Comparison of ENCODE assay signal across 16 mouse cellular contexts in the genomic region with DNA sequence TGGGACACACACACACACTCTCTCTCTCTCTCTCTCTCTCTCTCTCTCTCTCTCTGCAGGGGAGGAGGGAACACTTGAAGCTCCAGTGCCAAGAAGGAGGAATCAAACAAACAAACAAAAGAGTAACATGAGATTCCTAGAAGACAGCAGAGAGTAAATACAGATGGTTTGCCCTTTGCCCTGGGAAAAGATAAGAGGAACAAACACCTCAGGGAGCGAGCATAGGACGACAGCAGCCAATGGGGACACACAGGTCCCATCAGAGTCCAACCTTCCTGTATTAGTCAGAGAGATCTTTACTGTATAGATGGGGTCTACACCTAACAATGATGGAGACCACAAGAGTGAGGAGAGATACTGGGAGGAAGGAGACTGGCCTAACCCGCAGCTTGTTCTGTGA. TPM values are rescaled to one million over a fixed set of nuclear protein-coding genes. Genes with fewer than 3 reads are reported as not detected.
DNase-seq lines count a peak whose midpoint lies in the region; ATAC-seq and TF ChIP-seq lines count a peak whose summit lies in the region.
"Had no signal": no experiment of that assay in that cellular context is flagged by ENCODE, and none has a peak within 500 bp of the region (broad histone marks: within the 10 kb centered on the region; RNA-seq: fewer than 3 reads in every experiment).

No protein-coding gene starts in this region.

- no peak for DNase-seq in forebrain, embryonic 10.5 days (ENCODE audit: extremely low spot score, low spot score)
- DNase-seq in hindbrain, embryonic 14.5 days (ENCODE audit: low spot score): no peak
- DNase-seq in stomach, postnatal 0 days (ENCODE audit: low spot score): no peak
- DNase-seq in embryo, embryonic 10.5 days (ENCODE audit: low spot score): no peak
- DNase-seq in thymus, postnatal 36 days: no peak
- DNase-seq: embryo, embryonic 11 days had no signal

- H3K4me3 ChIP-seq in forebrain, embryonic 12.5 days (replicated peaks): no peak overlapping the region
- H3K4me3 ChIP-seq in forebrain, embryonic 10.5 days: no peak overlapping the region
- H3K4me3 ChIP-seq in hindbrain, embryonic 14.5 days (replicated peaks; ENCODE audit: low read length): no peak overlapping the region
- H3K4me3 ChIP-seq in hindbrain, embryonic 12.5 days: no peak overlapping the region
- no peak overlapping the region for H3K4me3 ChIP-seq in stomach, embryonic 16.5 days (replicated peaks; ENCODE audit: low read length)
- H3K4me3 ChIP-seq in stomach, postnatal 0 days (ENCODE audit: low read depth, low read length): no peak overlapping the region
- H3K4me3 ChIP-seq: embryonic facial prominence, embryonic 15.5 days; heart, adult 2 months; midbrain, embryonic 10.5 days; stomach, embryonic 15.5 days had no signal

- H3K27me3 ChIP-seq in forebrain, embryonic 12.5 days: no peaks in the 10 kb centered on the region
- H3K27me3 ChIP-seq in forebrain, embryonic 10.5 days (ENCODE audit: poor library complexity, severe bottlenecking): no peaks in the 10 kb centered on the region
- no peaks in the 10 kb centered on the region for H3K27me3 ChIP-seq in hindbrain, embryonic 14.5 days (ENCODE audit: control insufficient read depth, insufficient read depth, low read length)
- no peaks in the 10 kb centered on the region for H3K27me3 ChIP-seq in hindbrain, embryonic 12.5 days
- H3K27me3 ChIP-seq in stomach, embryonic 16.5 days (ENCODE audit: control insufficient read depth, insufficient read depth, low read length): no peaks in the 10 kb centered on the region
- H3K27me3 ChIP-seq in stomach, postnatal 0 days (ENCODE audit: control insufficient read depth, insufficient read depth, low read length): no peaks in the 10 kb centered on the region
- H3K27me3 ChIP-seq: embryonic facial prominence, embryonic 15.5 days; stomach, embryonic 15.5 days had no signal

- peaks cover 14% of the 10 kb centered on the region; the same call in 1 of the 2 replicates for H3K4me1 ChIP-seq in forebrain, embryonic 12.5 days
- no peaks in the 10 kb centered on the region for H3K4me1 ChIP-seq in forebrain, embryonic 10.5 days
- H3K4me1 ChIP-seq in hindbrain, embryonic 14.5 days (replicated peaks; ENCODE audit: control insufficient read depth, insufficient read depth, low read length): peaks cover 6% of the 10 kb centered on the region; the same call in 1 of the 2 replicates
- H3K4me1 ChIP-seq in hindbrain, embryonic 12.5 days: peaks cover 3% of the 10 kb centered on the region; the same call in 1 of the 2 replicates
- 0 out of 2 replicates have a peak, but pooled peaks cover 10% of the 10 kb centered on the region for H3K4me1 ChIP-seq in stomach, embryonic 16.5 days (ENCODE audit: control insufficient read depth, insufficient read depth, low read length)
- H3K4me1 ChIP-seq in stomach, postnatal 0 days (replicated peaks; ENCODE audit: control insufficient read depth, insufficient read depth): no peaks in the 10 kb centered on the region
- H3K4me1 ChIP-seq: midbrain, embryonic 10.5 days had no signal

- 95% methylated on average over 3 of the region's 3 CpGs for WGBS in forebrain, embryonic 12.5 days
- WGBS in forebrain, embryonic 10.5 days: 90% methylated on average over 3 of the region's 3 CpGs
- WGBS in hindbrain, embryonic 14.5 days: 94% methylated on average over 3 of the region's 3 CpGs
- 86% methylated on average over 3 of the region's 3 CpGs for WGBS in hindbrain, embryonic 12.5 days
- WGBS in stomach, embryonic 16.5 days: 66% methylated on average over 3 of the region's 3 CpGs
- WGBS in stomach, postnatal 0 days: 70% methylated on average over 3 of the region's 3 CpGs

- no peak for TF ChIP-seq CTCF in stomach, postnatal 0 days (IDR thresholded peaks at IDR 0.05; ENCODE audit: low read depth)

- no peak overlapping the region for H3K9ac ChIP-seq in forebrain, embryonic 12.5 days
- no peak overlapping the region for H3K9ac ChIP-seq in hindbrain, embryonic 14.5 days
- no peak overlapping the region for H3K9ac ChIP-seq in hindbrain, embryonic 12.5 days
- no peak overlapping the region for H3K9ac ChIP-seq in stomach, embryonic 16.5 days (ENCODE audit: low read length)
- no peak overlapping the region for H3K9ac ChIP-seq in stomach, postnatal 0 days (ENCODE audit: low read length)
- H3K9ac ChIP-seq: embryonic facial prominence, embryonic 15.5 days; stomach, embryonic 15.5 days had no signal

- H3K36me3 ChIP-seq in forebrain, embryonic 12.5 days (replicated peaks): peaks cover 91% of the 10 kb centered on the region
- peaks cover 98% of the 10 kb centered on the region for H3K36me3 ChIP-seq in forebrain, embryonic 10.5 days (replicated peaks)
- peaks cover 98% of the 10 kb centered on the region for H3K36me3 ChIP-seq in hindbrain, embryonic 14.5 days (replicated peaks; ENCODE audit: control insufficient read depth, insufficient read depth)
- peaks cover 93% of the 10 kb centered on the region for H3K36me3 ChIP-seq in hindbrain, embryonic 12.5 days
- peaks cover 6% of the 10 kb centered on the region for H3K36me3 ChIP-seq in stomach, embryonic 16.5 days (ENCODE audit: control insufficient read depth, insufficient read depth, low read length)
- peaks cover 32% of the 10 kb centered on the region for H3K36me3 ChIP-seq in stomach, postnatal 0 days (ENCODE audit: control insufficient read depth, insufficient read depth, low read length)

- no peak for TF ChIP-seq EP300 in stomach, postnatal 0 days (optimal IDR thresholded peaks at IDR 0.05)

- no peak for ATAC-seq in forebrain, embryonic 12.5 days (ENCODE audit: low FRiP score)
- no peak for ATAC-seq in hindbrain, embryonic 14.5 days (ENCODE audit: low FRiP score)
- no peak for ATAC-seq in hindbrain, embryonic 12.5 days (ENCODE audit: low FRiP score)
- no peak for ATAC-seq in stomach, embryonic 16.5 days (ENCODE audit: insufficient read depth, low FRiP score)
- no peak for ATAC-seq in stomach, postnatal 0 days (ENCODE audit: low FRiP score, low TSS enrichment)
- ATAC-seq: CD4-positive, CD25-positive, alpha-beta regulatory T cell, adult 4 months; inflammation-experienced regulatory T-cells, adult 6 months had no signal

- H3K9me3 ChIP-seq in forebrain, embryonic 12.5 days: no peaks in the 10 kb centered on the region
- no peaks in the 10 kb centered on the region; the same call in 1 of the 2 replicates for H3K9me3 ChIP-seq in forebrain, embryonic 10.5 days
- H3K9me3 ChIP-seq in hindbrain, embryonic 14.5 days (ENCODE audit: control insufficient read depth, low read length): no peaks in the 10 kb centered on the region
- no peaks in the 10 kb centered on the region for H3K9me3 ChIP-seq in hindbrain, embryonic 12.5 days (replicated peaks)
- no peaks in the 10 kb centered on the region for H3K9me3 ChIP-seq in stomach, embryonic 16.5 days (replicated peaks; ENCODE audit: control insufficient read depth, low read length)
- no peaks in the 10 kb centered on the region for H3K9me3 ChIP-seq in stomach, postnatal 0 days (ENCODE audit: control insufficient read depth, low read length)
- H3K9me3 ChIP-seq: embryonic facial prominence, embryonic 15.5 days; G1E; midbrain, embryonic 10.5 days; stomach, embryonic 15.5 days had no signal

- no peak overlapping the region for H3K4me2 ChIP-seq in forebrain, embryonic 12.5 days
- no peak overlapping the region for H3K4me2 ChIP-seq in hindbrain, embryonic 14.5 days (replicated peaks)
- no peak overlapping the region for H3K4me2 ChIP-seq in hindbrain, embryonic 12.5 days (replicated peaks)
- H3K4me2 ChIP-seq in stomach, embryonic 16.5 days (ENCODE audit: low read depth, low read length): no peak overlapping the region
- no peak overlapping the region for H3K4me2 ChIP-seq in stomach, postnatal 0 days (replicated peaks; ENCODE audit: low read depth)
- H3K4me2 ChIP-seq: embryonic facial prominence, embryonic 15.5 days; stomach, embryonic 15.5 days had no signal

- H3K27ac ChIP-seq in forebrain, embryonic 12.5 days: peak overlapping the region; percentile 56; the same call in 1 of the 2 replicates
- no peak overlapping the region for H3K27ac ChIP-seq in forebrain, embryonic 10.5 days
- peak overlapping the region; percentile 20; the same call in 1 of the 2 replicates for H3K27ac ChIP-seq in hindbrain, embryonic 14.5 days
- H3K27ac ChIP-seq in hindbrain, embryonic 12.5 days: no peak overlapping the region
- H3K27ac ChIP-seq in stomach, embryonic 16.5 days (ENCODE audit: low read length): 0 out of 2 replicates have a peak overlapping the region, but pooled peaks have one; percentile 1
- H3K27ac ChIP-seq in stomach, postnatal 0 days (replicated peaks): no peak overlapping the region
- H3K27ac ChIP-seq: embryonic facial prominence, embryonic 15.5 days; heart, adult 2 months; midbrain, embryonic 10.5 days; stomach, embryonic 15.5 days had no signal

RNA-seq across cellular contexts. Expression of a gene that starts 18.7 kb away (rescaled TPM):
- polyA plus RNA-seq in forebrain, embryonic 12.5 days (2016; fragmentation: Nextera tagmentation; extraction: Ambion mirVana): 34.5 and 35.1 TPM in 2 replicates
- 22.6 and 24.1 TPM in 2 replicates for polyA plus RNA-seq in forebrain, embryonic 10.5 days (2016; fragmentation: Nextera tagmentation; extraction: Ambion mirVana)
- 57.2 and 59.2 TPM in 2 replicates for polyA plus RNA-seq in hindbrain, embryonic 14.5 days (2014; fragmentation: Nextera tagmentation; extraction: Ambion mirVana)
- polyA plus RNA-seq in hindbrain, embryonic 12.5 days (2016; fragmentation: Nextera tagmentation; extraction: Ambion mirVana): 48.7 and 50.4 TPM in 2 replicates
- polyA plus RNA-seq in stomach, embryonic 16.5 days (2015; fragmentation: Nextera tagmentation; extraction: Ambion mirVana): 18.4 and 19.3 TPM in 2 replicates
- polyA plus RNA-seq in stomach, postnatal 0 days (2015; fragmentation: Nextera tagmentation; extraction: Ambion mirVana): 16.3 and 16.6 TPM in 2 replicates

RNA-seq across cellular contexts. Expression of a gene that starts 23.3 kb away (rescaled TPM):
- polyA plus RNA-seq in forebrain, embryonic 12.5 days (2016; fragmentation: Nextera tagmentation; extraction: Ambion mirVana): 563 and 568 TPM in 2 replicates
- polyA plus RNA-seq in forebrain, embryonic 10.5 days (2016; fragmentation: Nextera tagmentation; extraction: Ambion mirVana): 510 and 525 TPM in 2 replicates
- polyA plus RNA-seq in hindbrain, embryonic 14.5 days (2014; fragmentation: Nextera tagmentation; extraction: Ambion mirVana): 487 and 525 TPM in 2 replicates
- polyA plus RNA-seq in hindbrain, embryonic 12.5 days (2016; fragmentation: Nextera tagmentation; extraction: Ambion mirVana): 508 and 529 TPM in 2 replicates
- 380 and 385 TPM in 2 replicates for polyA plus RNA-seq in stomach, embryonic 16.5 days (2015; fragmentation: Nextera tagmentation; extraction: Ambion mirVana)
- polyA plus RNA-seq in stomach, postnatal 0 days (2015; fragmentation: Nextera tagmentation; extraction: Ambion mirVana): 168 and 169 TPM in 2 replicates

RNA-seq across cellular contexts. Expression of a gene that starts 52.0 kb away (rescaled TPM):
- 44.1 and 50.1 TPM in 2 replicates for polyA plus RNA-seq in forebrain, embryonic 12.5 days (2016; fragmentation: Nextera tagmentation; extraction: Ambion mirVana)
- polyA plus RNA-seq in forebrain, embryonic 10.5 days (2016; fragmentation: Nextera tagmentation; extraction: Ambion mirVana): 48.5 and 53.4 TPM in 2 replicates
- 46.2 and 54.8 TPM in 2 replicates for polyA plus RNA-seq in hindbrain, embryonic 14.5 days (2014; fragmentation: Nextera tagmentation; extraction: Ambion mirVana)
- polyA plus RNA-seq in hindbrain, embryonic 12.5 days (2016; fragmentation: Nextera tagmentation; extraction: Ambion mirVana): 49.9 and 50.7 TPM in 2 replicates
- 30.8 and 33.6 TPM in 2 replicates for polyA plus RNA-seq in stomach, embryonic 16.5 days (2015; fragmentation: Nextera tagmentation; extraction: Ambion mirVana)
- polyA plus RNA-seq in stomach, postnatal 0 days (2015; fragmentation: Nextera tagmentation; extraction: Ambion mirVana): 16.9 and 19.1 TPM in 2 replicates

Comparison
In these comparisons a context has a peak if more than half of its experiments do, and no peak if none do; other contexts are left out.
1. H3K27ac ChIP-seq: peak in forebrain, embryonic 12.5 days (single experiment), hindbrain, embryonic 14.5 days (single experiment) and stomach, embryonic 16.5 days (single experiment); none in forebrain, embryonic 10.5 days (single experiment), hindbrain, embryonic 12.5 days (single experiment) and stomach, postnatal 0 days (single experiment).